Mouse (Mus musculus): ENCODE data around the gene Mfsd11. TPM values are rescaled to one million over a fixed set of nuclear protein-coding genes. Genes with fewer than 3 reads are reported as not detected.

Mfsd11 gene
- polyA plus RNA-seq, 1 experiment from 2014 or later = 40.6 TPM

DNA sequence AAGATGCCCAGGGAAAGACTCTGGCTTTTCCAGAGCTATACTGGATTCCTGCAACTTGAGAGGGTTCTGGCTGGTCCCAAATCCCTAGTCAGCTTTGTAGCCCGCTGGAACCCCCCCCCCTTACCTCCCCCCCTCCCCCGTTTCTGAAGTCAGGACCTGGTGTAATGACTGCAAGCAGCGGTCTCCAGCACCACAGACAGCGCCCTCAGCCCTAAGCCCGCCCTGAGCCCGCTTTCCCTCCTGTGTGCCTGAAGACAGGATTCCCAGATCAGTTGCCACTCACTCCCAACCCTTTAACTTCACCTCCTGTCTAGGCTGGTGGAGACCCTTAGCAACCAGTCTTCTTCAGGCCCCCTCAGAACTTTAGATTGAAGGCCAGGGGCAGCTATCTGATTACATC is 68.5 kb downstream of the Mfsd11 start:
- Histone ChIP-seq H3K36me3 (ENCODE audit: control insufficient read depth, insufficient read depth, low read length) (peaks cover 20% of the 10 kb centered on the region), H3K9me3 (ENCODE audit: control insufficient read depth, low read length) (no peaks in the 10 kb centered on the region), H3K9ac (replicated peaks; ENCODE audit: low read depth, low read length) (peak overlapping the region; percentile 57), H3K27ac (ENCODE audit: low read depth, low read length) (no peak overlapping the region), H3K4me2 (ENCODE audit: low read depth, low read length) (peak overlapping the region; percentile 89), H3K4me3 (ENCODE audit: low read depth, low read length) (peak overlapping the region; percentile 76), H3K27me3 (ENCODE audit: control insufficient read depth, insufficient read depth, low read length) (no peaks in the 10 kb centered on the region), H3K4me1 (ENCODE audit: control insufficient read depth, insufficient read depth, low read length) (peaks cover 26% of the 10 kb centered on the region)
- 5% methylated on average over 6 of the region's 6 CpGs for whole genome bisulfite sequencing
- ATAC-seq (ENCODE audit: low read depth) = no peak

- Histone ChIP-seq H3K4me1 (ENCODE audit: control insufficient read depth, insufficient read depth, low read length) (peaks cover 26% of the 10 kb centered on the region), H3K9ac (replicated peaks; ENCODE audit: low read depth, low read length) (peak overlapping the region; percentile 18), H3K4me3 (ENCODE audit: low read depth, low read length) (peak overlapping the region; percentile 76; the same call in 1 of the 2 replicates), H3K9me3 (ENCODE audit: control insufficient read depth, low read length) (no peaks in the 10 kb centered on the region), H3K27ac (ENCODE audit: low read depth, low read length) (no peak overlapping the region), H3K27me3 (ENCODE audit: control insufficient read depth, insufficient read depth, low read length) (no peaks in the 10 kb centered on the region), H3K36me3 (ENCODE audit: control insufficient read depth, insufficient read depth, low read length) (peaks cover 24% of the 10 kb centered on the region), H3K4me2 (ENCODE audit: low read depth, low read length) (peak overlapping the region; percentile 89)
- 35% methylated on average over 7 of the region's 7 CpGs for WGBS
- ATAC-seq (ENCODE audit: low read depth) = no peak
Observed at GRCm38 (mm10) chr11:116922058-116922457, 69.8 kb downstream of the Mfsd11 start.

Other genes with a start within 250 kb of the Mfsd11 start
- gene Rhbdf2, start 225.4 kb upstream of the Mfsd11 start, polyA plus RNA-seq (2014; fragmentation: Nextera tagmentation; extraction: Ambion mirVana) = 0.52 and 1.1 TPM in 2 replicates
- gene Prcd, start 198.9 kb upstream of the Mfsd11 start, polyA plus RNA-seq (2014; fragmentation: Nextera tagmentation; extraction: Ambion mirVana) = 2.7 and 3.1 TPM in 2 replicates
- gene Cygb, start 198.1 kb upstream of the Mfsd11 start, polyA plus RNA-seq (2014; fragmentation: Nextera tagmentation; extraction: Ambion mirVana) = 23.7 and 29.1 TPM in 2 replicates
- not detected in 2 replicates for gene St6galnac1, start 76.9 kb upstream of the Mfsd11 start, polyA plus RNA-seq (2014; fragmentation: Nextera tagmentation; extraction: Ambion mirVana)
- 29.9 and 40.4 TPM in 2 replicates for gene Mxra7, start 24.4 kb upstream of the Mfsd11 start, polyA plus RNA-seq (2014; fragmentation: Nextera tagmentation; extraction: Ambion mirVana)
- gene Mettl23, start 9.2 kb upstream of the Mfsd11 start, polyA plus RNA-seq (2014; fragmentation: Nextera tagmentation; extraction: Ambion mirVana) = 67.4 and 73.3 TPM in 2 replicates
- gene Jmjd6, start 9.0 kb upstream of the Mfsd11 start, polyA plus RNA-seq (2014; fragmentation: Nextera tagmentation; extraction: Ambion mirVana) = 65.6 and 71.7 TPM in 2 replicates
- 591 and 602 TPM in 2 replicates for gene Srsf2, start 654 bp downstream of the Mfsd11 start, polyA plus RNA-seq (2014; fragmentation: Nextera tagmentation; extraction: Ambion mirVana)
- 21.2 and 21.6 TPM in 2 replicates for gene Mgat5b, start 66.4 kb downstream of the Mfsd11 start, polyA plus RNA-seq (2014; fragmentation: Nextera tagmentation; extraction: Ambion mirVana)

Measured in neural tube, embryonic 14.5 days (tissue).